Mouse (Mus musculus) liver, adult 2 months (tissue): ENCODE results near the gene Tmem255a. TPM values are rescaled to one million over a fixed set of nuclear protein-coding genes. Genes with fewer than 3 reads are reported as not detected.

ENCODE experiments used
- DNase-seq: peaks from one replicate; pipeline ENCODE4 v3.0.0-alpha.2; 2011; ENCODE audit warnings: low read depth, low spot score; ENCODE audit errors: extremely low read depth
- H3K27ac ChIP-seq: fragments of 200-500 bp; replicated peaks from 2 replicates; pipeline ENCODE4 v1.5.1; 2012; ENCODE audit warnings: low read depth, mild to moderate bottlenecking, control low read depth, inconsistent platforms, low read length; ENCODE audit not compliant: insufficient read depth
- H3K27me3 ChIP-seq: fragments of 200-500 bp; 2 replicates; pipeline ENCODE4 v1.6.1; 2012; ENCODE audit warnings: mild to moderate bottlenecking, moderate library complexity, low read length, inconsistent platforms; ENCODE audit not compliant: control insufficient read depth, insufficient read depth
- H3K36me3 ChIP-seq: fragments of 200-500 bp; 2 replicates; pipeline ENCODE4 v1.6.1; 2012; ENCODE audit warnings: low read length, inconsistent platforms; ENCODE audit not compliant: control insufficient read depth, insufficient read depth
- H3K4me1 ChIP-seq: fragments of 200-500 bp; 2 replicates; pipeline ENCODE4 v1.6.1; 2011; ENCODE audit warnings: low read length; ENCODE audit not compliant: control insufficient read depth, insufficient read depth
- H3K4me3 ChIP-seq: fragments of 200-500 bp; 2 replicates; pipeline ENCODE4 v1.5.1; 2011; ENCODE audit warnings: low read depth, mild to moderate bottlenecking, control low read depth, low read length, moderate library complexity; ENCODE audit not compliant: insufficient read depth
- H3K79me2 ChIP-seq: fragments of 200-500 bp; 2 replicates; pipeline ENCODE4 v1.6.1; 2012; ENCODE audit warnings: inconsistent platforms, mild to moderate bottlenecking, low read length, moderate library complexity; ENCODE audit not compliant: control insufficient read depth, insufficient read depth
- H3K9ac ChIP-seq: fragments of 200-500 bp; 2 replicates; pipeline ENCODE4 v1.6.1; 2012; ENCODE audit warnings: low read depth, mild to moderate bottlenecking, control low read depth, inconsistent platforms, low read length
- CTCF ChIP-seq: fragments of 200-500 bp; IDR thresholded peaks from 2 replicates; pipeline ENCODE4 v1.5.1; 2011; ENCODE audit warnings: low read depth, low read length, control low read depth
- POLR2A ChIP-seq: fragments of 200-500 bp; IDR thresholded peaks from 2 replicates; pipeline ENCODE4 v1.6.1; 2011; ENCODE audit warnings: low read length, control low read depth; ENCODE audit not compliant: insufficient read depth; ENCODE audit errors: extremely low read depth
- WGBS: fragments of 180-500 bp; shearing (Covaris S2); methylation state at CpG from one replicate; pipeline ENCODE4 v1.1.7; 2018; 5-methylcytosine and 5-hydroxymethylcytosine counted together
- polyA plus RNA-seq: library from polyadenylated mRNA; depleted of rRNA; stranded (reverse); fragments of >200 nt; gene quantifications from 2 replicates; pipeline ENCODE4 v1.2.3, GENCODE M21; 2012
- total RNA-seq: library from RNA; depleted of rRNA; stranded (reverse); fragments of >200 nt; gene quantifications from 2 replicates; pipeline ENCODE4 v1.2.3, GENCODE M21; 2014

Tmem255a gene
- total and polyA plus RNA-seq, 2 experiments = under 0.01 TPM; not detected in 1

DNA sequence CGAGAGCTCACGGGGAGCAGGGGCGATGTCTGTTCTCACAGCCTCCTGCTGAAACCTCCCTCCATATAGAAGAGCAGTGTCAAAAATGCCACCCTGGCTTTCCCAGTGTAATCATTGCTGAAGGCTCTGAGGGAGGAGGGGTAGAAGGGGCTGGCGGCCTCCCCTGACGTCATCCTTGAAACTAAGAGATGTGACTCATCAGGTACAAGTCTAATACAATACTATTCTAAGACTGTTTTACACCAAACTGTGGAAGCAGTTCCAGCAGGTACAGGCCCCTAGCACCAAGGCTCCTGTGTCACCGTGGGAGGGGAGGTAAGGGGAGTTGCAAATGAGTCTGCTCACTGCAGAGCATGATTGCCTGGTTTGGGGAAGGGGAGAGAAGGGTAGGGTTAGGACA lies 5.1 kb downstream of the Tmem255a start:
- 75% methylated on average over 6 of the region's 6 CpGs for WGBS
- no peak for DNase-seq

DNA sequence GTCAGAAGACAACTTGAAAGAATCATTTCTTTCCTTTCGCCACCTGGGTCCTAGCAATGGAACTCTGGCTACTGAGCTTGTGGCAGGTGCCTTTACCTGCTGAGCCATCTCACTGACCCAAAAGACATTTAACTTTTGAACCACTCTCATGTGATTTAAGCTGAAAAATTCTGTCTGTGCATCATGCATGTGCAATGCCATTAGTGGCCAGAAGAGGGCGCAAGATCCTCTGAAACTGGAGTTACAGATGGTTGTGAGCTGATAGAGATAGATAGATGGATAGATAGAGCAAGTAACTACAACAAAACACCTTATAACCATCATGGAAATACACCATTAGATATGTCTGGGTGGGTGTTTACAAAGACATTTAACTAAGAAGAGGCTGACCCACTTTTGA lies 14.5 kb downstream of the Tmem255a start:
- H3K9ac ChIP-seq = no peak overlapping the region
- no peak overlapping the region for H3K4me3 ChIP-seq
- H3K79me2 ChIP-seq = no peaks in the 10 kb centered on the region
- no peak overlapping the region for H3K27ac ChIP-seq
- H3K36me3 ChIP-seq = no peaks in the 10 kb centered on the region
- 50% methylated on average over 2 of the region's 2 CpGs for WGBS
- no peaks in the 10 kb centered on the region for H3K27me3 ChIP-seq
- DNase-seq = no peak
- TF ChIP-seq CTCF (no peak), POLR2A (no peak)
- H3K4me1 ChIP-seq = no peaks in the 10 kb centered on the region

More for the DNA sequence above, 5.1 kb downstream of the Tmem255a start:
- TF ChIP-seq CTCF = no peak
- no peaks in the 10 kb centered on the region for H3K36me3 ChIP-seq
- no peaks in the 10 kb centered on the region for H3K79me2 ChIP-seq
- peaks cover 5% of the 10 kb centered on the region; the same call in 1 of the 2 replicates for H3K27me3 ChIP-seq
- peaks cover 3% of the 10 kb centered on the region; the same call in 1 of the 2 replicates for H3K4me1 ChIP-seq
- H3K9ac ChIP-seq = no peak overlapping the region
- no peak overlapping the region for H3K27ac ChIP-seq
- H3K4me3 ChIP-seq = no peak overlapping the region

DNA sequence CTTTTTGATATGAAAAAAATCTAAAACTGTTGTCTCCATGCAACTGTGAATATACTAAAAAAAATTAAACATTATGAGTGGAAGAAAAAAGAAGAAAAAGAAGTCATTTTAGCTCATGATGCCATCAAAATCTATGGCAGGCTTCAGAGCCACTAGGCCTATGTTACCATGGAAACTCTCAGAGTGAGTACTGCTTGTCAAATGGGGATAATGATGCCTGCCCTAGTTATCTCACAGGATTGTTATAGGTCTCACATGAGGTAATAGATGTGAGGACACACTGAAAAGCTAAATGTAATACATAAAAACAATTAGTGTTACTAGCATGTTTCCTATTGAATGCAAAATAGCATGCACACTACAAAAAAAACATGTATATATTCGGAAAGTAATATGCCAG lies 22.4 kb downstream of the Tmem255a start:
- Histone ChIP-seq H3K36me3 (no peaks in the 10 kb centered on the region), H3K27me3 (no peaks in the 10 kb centered on the region), H3K4me1 (no peaks in the 10 kb centered on the region), H3K79me2 (no peaks in the 10 kb centered on the region), H3K27ac (no peak overlapping the region), H3K9ac (no peak overlapping the region), H3K4me3 (no peak overlapping the region)
- WGBS = 97% methylated on average over 1 of the region's 1 CpGs
- no peak for DNase-seq
- TF ChIP-seq CTCF (no peak), POLR2A (no peak)

DNA sequence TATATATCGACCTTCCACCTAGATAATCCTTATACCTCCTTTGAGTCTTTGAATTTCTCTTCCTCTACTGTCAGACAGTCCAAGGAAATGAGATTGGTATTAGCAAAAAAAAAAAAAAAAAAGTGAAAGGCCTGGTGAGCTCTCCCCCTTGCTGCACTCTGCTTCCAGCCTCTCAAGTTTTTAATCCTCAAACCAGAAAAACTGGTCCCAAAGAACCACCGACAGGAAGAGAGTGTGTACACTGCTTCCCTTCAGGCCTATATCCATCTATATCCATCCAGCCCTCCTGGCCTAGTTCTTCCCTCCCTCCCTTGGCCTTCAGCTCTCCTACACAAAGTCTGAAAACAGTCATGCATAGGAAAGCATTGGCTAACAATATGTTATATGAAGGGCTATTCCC lies 29.5 kb downstream of the Tmem255a start:
- H3K36me3 ChIP-seq = no peaks in the 10 kb centered on the region
- 70% methylated on average over 2 of the region's 2 CpGs for WGBS
- peaks cover 4% of the 10 kb centered on the region; the same call in 1 of the 2 replicates for H3K4me1 ChIP-seq
- TF ChIP-seq CTCF = no peak
- no peaks in the 10 kb centered on the region for H3K27me3 ChIP-seq
- DNase-seq = no peak
- H3K79me2 ChIP-seq = no peaks in the 10 kb centered on the region
- H3K27ac ChIP-seq = no peak overlapping the region
- H3K4me3 ChIP-seq = no peak overlapping the region
- H3K9ac ChIP-seq = no peak overlapping the region

DNA sequence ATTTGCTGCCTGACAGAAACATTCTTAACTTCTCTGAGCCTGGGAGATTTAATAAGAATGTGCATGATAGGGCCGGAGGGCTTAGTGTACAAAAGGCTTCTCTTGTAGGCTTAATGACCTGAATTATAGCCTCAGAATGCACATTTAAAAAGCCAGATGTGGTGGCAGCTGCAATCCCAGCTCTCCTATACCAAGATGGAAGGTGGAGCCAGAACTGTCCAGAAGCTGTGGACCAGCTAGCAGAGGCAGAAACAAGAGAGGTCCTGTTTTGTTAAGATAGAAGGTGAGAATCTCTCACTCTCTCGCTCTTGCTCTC lies 34.6 kb downstream of the Tmem255a start:
- TF ChIP-seq POLR2A (no peak), CTCF (no peak)
- Histone ChIP-seq H3K4me3 (no peak overlapping the region), H3K79me2 (no peaks in the 10 kb centered on the region), H3K27me3 (no peaks in the 10 kb centered on the region), H3K36me3 (no peaks in the 10 kb centered on the region), H3K4me1 (peaks cover 6% of the 10 kb centered on the region; the same call in 1 of the 2 replicates), H3K27ac (no peak overlapping the region), H3K9ac (no peak overlapping the region)
- 71% methylated on average over 2 of the region's 2 CpGs for WGBS
- DNase-seq = no peak

DNA sequence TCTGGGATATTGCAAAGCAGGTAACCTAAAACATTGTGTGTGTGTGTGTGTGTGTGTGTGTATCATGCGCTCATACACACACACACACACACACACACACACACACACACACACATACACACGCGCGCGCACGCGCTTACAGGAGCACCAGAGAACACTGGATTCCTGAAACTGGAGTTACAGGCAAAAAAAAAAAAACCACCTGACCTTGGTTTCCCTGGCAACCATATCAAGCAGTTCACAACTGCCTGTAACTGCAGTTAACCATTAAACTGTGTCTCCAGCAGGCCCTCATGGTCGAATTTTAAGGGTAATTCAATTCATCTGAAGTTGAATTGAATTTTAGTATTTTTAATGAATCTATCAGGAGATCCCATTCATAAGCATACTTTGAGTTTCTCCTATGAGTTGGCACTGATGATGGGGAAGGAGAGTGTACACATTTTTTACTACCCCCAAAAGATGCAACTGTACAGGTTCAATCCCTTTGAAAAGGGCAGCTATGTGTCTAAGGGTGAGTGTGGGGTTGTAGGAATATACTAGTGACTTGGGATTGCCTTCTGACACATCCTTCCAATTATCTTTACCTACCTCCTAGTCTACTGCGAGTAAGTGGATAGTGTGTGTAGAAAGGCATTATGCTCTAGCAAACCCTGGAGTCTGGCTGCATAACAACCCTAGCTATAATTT lies 35.1 kb downstream of the Tmem255a start:
- H3K79me2 ChIP-seq = no peaks in the 10 kb centered on the region
- H3K27ac ChIP-seq = no peak overlapping the region
- peaks cover 6% of the 10 kb centered on the region; the same call in 1 of the 2 replicates for H3K4me1 ChIP-seq
- H3K27me3 ChIP-seq = no peaks in the 10 kb centered on the region
- TF ChIP-seq CTCF (no peak), POLR2A (no peak)
- WGBS = 42% methylated on average over 9 of the region's 9 CpGs
- H3K4me3 ChIP-seq = no peak overlapping the region
- H3K9ac ChIP-seq = no peak overlapping the region
- DNase-seq = peak; percentile 83
- no peaks in the 10 kb centered on the region for H3K36me3 ChIP-seq
